Mouse (Mus musculus) embryonic fibroblast, embryonic 13.5 days (primary cell): ENCODE measurements around the gene Diaph3.

Source experiments
- CTCF ChIP-seq: IDR thresholded peaks from 2 replicates; pipeline ENCODE4 v1.5.1; 2011; ENCODE audit warnings: mild to moderate bottlenecking, control low read depth, low read length, moderate library complexity, borderline replicate concordance; ENCODE audit not compliant: insufficient read depth
- POLR2A ChIP-seq: IDR thresholded peaks from 2 replicates; pipeline ENCODE4 v1.6.1; 2011; ENCODE audit warnings: low read depth, mild to moderate bottlenecking, control low read depth, low read length, moderate library complexity

GRCm38 (mm10) chr14:86834851-86835250, 306.2 kb downstream of the Diaph3 start:
- TF ChIP-seq POLR2A = no peak
- TF ChIP-seq CTCF = no peak
